Mouse (Mus musculus) layer of hippocampus, adult 9-11 months (tissue): ENCODE measurements at regions not wholly inside any gene's neighbourhood (a gene's known extent, or its start where the extent isn't known, plus 50 kb on each side); places are given as distances from the start of the nearest gene placed in this dataset.
A peak's percentile ranks its signal among the peaks of the same experiment; 100 is the strongest.
"Not testable (repeated sequence)": the region's sequence is repeated elsewhere in the genome, so short reads cannot be mapped to it uniquely, and the experiment has no call there.

Source experiments
- DNase-seq: peaks from one replicate; pipeline ENCODE4 v3.0.0; 2022

DNA sequence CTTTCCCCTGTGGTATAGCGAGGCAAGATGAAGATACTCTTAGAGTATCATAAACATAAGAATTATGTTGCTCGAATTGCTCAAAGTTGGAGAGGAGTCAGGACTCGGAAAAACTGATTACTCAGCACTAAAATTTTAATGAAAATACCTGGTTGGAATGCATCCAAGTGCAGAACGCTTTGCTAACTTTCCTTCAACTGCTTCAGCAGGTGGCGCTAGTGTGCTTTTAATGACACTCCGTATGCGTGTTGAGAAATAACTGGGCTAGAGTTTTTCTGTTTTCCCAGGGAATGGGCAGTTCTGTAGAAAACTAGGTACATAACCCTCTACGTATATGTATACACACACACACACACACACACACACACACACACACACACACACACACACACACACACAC lies 221.0 kb downstream of the Grxcr1 start:
- peak; percentile 13 for DNase-seq

DNA sequence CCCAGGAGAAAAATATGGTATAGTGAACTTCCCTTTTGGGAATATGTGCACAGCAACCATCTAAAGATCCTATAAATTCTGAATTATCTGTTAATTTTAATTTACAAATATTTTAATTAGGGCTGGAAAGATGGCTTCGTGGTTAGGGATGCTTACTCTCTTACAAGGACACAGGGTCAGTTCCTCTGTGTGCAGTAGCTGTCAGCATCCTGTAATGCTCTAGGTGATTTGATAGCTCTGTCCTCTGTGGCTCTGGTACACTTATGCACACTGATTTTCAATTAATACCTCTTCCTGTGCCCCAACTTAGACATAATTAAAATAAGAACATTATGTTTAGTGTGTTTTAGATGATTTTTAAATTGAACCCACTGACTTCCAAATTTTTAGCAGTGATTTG lies 221.8 kb downstream of the Grxcr1 start:
- DNase-seq = no peak

DNA sequence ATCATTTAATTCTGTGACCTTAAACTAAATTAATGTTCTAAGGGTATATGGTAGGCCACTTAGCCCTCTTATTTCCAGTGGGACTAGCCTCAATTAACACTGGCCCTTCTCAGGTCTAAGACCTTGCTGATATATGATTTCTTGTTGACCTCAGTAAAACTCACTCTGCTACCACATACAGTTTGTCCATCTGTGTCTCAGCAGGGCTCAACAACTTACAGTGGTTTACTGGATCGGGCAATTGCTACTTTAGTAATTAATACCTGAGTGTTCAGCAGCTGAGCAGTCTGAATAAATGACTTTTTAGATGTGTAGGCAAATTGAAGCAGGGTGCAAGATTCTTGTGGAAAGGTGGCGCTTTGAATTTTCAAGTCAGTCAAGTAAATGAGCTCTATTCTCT lies 222.5 kb downstream of the Grxcr1 start:
- DNase-seq = no peak

DNA sequence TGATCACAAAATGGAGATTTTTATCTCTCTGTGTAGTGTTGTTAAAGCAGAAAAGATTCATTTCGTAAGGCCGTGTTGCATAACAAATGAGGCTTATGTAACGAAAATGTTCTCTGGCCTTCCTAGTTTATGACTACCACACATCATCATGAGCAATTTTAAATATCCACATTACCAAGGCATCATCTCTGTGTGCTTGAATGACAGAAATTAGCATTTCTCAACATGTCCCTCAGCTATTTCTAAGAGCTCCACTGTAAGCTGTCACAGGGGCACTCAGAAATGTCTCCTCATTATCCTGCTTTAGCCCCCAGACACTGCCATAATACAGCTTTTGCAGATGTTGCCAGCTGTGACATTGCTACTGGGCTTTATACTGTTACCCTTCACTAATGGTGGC lies 232.6 kb downstream of the Grxcr1 start:
- DNase-seq = no peak

DNA sequence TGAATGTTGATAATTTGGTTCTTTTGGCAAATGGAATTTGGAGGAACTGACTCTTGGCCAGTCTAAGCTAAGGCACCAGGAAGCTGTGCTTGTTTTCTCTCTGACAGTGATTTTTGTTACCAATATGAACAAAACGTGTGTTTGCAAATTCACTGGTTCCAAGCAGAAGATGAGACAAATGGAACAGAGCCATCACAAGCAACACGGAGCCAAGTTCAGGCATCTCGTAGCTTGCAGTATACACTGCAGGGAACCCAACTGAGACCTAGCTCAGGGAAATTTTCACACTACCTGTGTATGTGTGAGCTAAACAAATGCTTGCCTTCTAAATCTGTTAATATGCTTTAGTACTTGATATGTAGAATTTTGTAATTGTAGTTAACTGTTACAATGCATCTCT lies 242.6 kb downstream of the Grxcr1 start:
- DNase-seq = no peak

DNA sequence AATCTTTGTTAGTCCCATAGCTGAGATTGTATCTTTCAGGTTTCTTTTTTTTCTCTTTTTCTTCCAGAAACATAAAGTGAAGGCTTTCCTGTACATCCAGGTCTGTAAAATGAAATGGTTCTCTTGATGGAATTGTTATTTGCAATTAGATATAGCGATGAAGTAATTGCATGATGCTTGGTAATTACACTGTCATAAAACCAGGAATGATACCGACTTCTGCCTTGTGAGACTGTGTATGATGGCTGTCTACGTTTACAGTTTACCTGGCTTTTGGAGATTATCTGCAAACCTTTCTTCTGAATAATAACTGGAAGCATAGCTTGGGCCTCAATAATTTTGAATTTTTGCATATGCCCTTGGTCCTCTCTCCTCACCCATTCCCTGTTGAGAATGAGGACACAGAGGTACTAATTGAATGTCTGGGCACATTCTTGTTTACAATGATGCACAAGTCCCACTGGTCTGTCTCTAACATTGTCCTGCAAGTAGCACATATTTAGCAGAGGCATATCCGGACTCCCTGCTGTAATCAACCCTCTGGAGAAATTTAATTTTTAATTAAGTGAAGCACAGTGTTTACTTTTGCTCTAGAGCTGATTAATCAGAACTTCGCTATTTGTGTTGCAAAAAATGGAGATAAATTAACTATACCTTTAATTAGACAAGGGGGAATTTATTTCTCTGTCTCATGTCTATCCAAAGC lies 244.1 kb downstream of the Grxcr1 start:
- DNase-seq = no peak

DNA sequence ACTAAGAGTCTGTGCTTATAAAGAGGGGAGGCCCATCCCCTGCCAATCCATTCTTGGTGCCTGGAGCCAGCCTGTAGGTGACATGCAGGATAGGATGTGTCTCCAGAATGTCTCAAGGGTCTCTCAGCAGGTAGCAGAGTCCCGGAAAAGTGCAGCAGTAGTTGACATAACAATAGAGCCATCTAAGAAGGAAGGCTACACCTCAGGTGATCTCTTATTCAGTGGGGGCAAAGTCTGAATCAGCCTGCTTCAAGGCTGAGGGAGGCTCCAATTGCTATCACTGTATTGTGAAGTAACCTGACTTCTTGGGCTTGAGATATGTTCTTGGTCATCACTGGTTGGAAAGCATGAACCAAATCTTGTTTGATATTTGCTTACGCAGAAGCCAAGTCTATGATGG lies 264.1 kb downstream of the Grxcr1 start:
- DNase-seq = not testable (repeated sequence)

DNA sequence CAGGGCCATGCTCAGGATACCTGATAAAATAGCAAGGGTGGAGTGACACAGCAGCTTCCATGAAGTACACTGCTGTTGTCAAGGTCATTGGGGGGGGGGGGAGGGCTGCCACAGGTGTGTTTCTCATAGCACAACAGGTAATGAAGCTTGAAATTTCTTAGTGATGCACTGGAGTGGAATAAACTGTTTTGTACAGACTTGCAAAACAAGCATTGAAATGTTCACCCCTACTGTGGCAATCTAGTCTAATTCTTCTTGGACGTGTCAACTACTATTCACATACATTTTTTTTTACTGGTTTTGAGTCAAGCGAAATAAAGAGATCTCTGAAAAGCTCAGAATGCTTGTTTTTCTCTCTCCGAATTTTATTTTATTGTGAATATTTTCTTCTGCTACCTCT lies 281.6 kb downstream of the Grxcr1 start:
- no peak for DNase-seq

DNA sequence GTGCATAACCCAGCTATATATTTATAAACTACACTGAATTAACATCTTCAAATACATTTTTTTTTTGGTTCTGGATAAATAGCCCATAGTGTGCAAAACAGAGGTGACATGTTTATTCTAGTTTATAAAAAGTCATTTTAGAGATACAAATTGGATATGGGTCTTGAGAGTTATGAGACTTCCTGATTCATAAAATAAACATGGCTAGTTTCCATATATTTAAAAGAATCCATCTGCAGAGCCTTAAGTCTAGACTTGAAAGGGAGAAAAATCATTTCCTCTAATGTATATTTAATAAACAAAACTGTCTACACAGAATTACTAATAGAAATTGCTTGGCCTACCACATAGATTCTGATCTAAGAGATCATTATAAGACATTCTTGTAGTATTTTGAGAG lies 287.3 kb downstream of the Grxcr1 start:
- DNase-seq = no peak

DNA sequence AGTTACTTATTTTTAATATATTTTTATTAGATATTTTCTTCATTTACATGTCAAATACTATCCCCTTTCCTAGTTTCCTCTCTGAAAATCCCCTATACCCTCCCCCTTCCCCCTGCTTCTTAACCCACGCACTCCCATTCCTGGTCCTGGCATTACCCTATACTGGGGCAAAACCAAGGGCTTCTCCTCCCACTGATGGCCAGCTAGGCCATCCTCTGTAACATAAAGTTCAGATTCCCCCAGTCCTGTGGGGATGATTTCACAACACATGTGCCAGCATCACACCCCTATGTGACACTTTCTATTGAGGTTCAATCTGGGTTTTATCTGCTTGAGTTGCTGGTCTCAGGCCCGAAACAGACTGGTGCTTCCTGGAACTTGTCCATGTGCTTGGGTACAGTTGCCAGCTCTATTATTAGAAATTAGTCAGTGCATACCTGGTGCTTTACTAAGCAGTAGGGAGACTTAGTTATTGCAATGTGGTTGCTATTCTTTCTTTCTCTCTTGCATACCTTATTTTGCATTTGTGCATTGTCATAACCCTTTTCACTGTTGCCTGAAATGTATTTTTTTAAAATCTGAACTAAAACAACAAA lies 295.5 kb downstream of the Grxcr1 start:
- no peak for DNase-seq

DNA sequence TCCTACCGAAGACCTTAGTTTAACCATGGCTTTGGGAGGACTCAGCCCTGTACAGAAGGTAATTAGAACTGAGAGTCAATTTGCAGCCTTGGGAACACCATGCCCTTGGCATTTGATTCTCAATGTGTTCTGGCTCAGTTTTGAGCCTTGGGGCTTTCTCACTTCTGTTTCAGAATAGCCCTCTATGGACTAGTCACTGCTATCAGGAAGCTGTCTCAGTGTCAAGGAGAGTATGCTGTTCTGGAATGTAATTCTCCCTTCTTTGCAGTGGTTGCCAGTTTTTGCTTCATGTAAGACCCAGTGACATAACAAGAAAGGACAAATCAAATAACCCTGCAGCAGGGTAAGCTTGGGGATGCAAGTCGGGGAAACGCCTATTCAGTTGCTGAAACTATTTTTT lies 297.7 kb downstream of the Grxcr1 start:
- no peak for DNase-seq

DNA sequence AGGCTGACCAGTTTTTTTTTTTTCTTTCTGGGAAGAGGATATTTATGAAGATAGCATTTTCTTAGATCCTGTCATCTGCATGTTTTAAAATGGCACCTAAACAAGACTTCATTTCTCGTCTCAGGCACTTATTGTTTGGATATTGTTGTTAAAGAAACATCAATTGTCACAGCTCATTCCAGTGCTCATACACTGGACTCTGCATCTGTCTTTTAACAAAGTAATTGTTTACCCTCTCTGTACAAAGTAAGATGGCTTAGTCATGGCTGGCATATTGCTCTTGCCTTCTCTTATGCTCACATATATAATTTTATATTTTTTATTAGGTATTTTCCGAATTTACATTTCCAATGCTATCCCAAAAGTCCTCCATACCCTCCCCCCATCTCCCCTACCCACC lies 298.2 kb downstream of the Grxcr1 start:
- DNase-seq = no peak

DNA sequence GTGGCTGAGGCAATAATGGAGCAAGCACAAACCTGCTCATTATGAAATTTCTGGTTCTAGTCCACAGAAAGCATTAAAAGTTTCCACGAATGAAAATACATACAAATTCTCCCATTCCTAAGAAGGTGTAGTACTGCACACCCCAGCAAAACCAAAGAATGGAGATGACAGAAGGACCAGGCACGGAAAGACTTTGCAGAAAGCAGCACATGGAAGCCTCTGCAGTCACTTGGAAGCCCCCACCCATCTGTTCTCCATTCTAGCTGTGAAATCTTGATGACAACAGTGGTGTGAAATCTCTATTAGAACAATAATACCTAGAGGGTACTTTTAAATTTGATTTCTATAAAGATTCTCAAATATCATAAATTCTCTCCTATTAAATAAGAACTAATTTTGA lies 319.3 kb downstream of the Grxcr1 start:
- peak; percentile 4 for DNase-seq

DNA sequence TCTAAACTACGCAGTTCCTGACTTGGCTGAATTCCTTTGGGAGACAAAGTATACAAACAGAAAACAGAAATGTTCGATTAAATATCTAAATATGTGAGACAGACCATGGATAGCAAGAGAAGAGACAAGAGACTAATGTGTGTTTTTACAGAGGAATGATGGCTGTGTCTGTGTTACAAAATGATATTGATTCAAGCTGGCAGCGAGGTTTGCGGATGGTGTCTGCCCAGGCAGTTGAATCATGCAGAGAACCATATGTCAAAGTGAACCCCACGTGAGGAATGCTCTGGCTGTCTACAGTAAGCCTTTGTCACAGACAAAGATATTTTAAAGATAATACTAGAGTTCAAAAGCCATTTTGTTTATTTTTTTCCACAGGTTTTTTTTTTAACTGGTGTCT lies 320.2 kb downstream of the Grxcr1 start:
- DNase-seq = peak; percentile 50

DNA sequence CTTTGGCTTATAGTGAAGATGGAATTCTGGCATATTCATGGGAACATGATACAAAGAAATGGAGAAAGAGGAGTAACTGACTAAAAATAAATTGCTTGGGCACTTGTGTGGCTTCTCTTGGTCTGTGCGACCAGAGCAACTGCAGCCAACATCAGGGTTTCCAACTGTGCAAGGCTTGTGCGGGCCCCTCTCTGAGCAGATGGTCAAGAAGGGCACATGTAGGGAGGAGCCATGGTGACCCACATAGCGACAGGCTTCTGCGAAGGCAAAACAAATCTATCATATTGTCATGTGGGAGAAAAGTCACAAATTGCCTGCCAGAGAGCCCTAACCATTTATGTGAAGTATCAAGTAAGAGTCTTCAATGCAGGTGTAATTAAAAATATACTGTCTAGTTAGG lies 321.6 kb downstream of the Grxcr1 start:
- DNase-seq = no peak

DNA sequence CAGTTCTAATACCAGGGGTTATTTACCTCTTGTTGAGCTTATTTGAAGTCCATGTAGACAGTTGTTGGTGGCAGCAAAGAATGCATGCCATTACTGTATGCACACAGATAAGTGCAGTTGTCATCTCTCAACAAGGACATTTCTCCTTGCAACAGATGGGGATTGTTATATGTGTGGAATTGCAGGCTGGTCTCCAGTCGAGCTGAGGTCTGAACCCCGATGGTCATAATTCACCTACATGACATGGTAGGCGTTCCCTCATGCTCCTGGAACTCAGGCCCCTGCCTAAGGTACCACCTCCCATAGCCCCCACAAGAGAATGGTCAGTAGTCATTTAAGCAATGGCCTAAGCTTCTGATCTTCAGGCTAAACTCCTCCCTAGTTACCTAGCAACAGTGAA lies 322.2 kb downstream of the Grxcr1 start:
- DNase-seq = not testable (repeated sequence)

DNA sequence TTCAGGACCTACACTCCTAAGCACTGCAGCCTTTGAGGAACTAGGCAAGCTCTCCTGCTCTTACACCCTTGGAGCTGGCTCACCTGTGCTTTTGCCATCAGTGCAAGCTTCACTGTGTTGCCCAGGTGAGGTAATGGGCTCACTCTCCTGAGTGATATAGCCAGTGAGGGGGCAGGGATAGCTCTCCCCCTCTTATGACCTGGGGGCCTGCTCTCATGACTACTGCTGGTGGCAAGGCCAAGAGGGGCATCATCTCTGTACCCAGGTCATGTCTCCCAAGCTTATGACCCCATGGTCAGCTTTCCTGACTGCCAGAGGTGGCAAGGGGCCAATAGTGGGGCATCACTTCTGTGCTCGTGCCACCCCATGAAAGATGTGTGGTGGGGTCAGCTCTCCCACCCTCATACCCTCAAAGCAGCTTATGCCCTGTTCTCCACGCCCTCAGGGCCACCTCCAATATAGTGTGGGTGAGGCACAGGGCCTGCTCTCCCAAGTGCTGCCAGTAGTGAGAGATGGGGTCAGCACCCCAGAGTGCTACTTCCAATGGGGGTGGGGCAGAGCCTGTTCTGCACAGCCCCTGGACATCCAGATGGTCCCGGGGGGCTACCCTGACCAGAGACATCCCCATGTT lies 330.1 kb downstream of the Grxcr1 start:
- DNase-seq = no peak

DNA sequence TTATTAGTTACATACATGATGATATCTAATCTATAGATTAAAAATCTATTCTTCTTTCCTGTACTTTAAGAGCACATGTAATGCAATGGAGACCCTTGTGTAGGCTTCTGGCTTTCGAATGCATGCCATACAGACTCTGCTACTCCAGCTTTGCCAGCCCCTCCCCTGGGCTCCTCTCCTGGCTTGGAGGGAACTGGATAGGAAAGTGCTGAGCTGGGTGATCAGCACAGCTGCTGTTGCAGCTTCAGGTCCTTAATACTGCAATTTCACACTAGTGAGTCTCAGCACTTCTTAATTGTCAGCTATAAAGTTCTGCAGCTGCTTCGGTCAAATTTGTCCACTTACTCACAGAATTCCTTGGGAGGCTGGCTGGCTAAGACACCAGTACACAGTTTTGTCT lies 341.4 kb downstream of the Grxcr1 start:
- peak; percentile 4 for DNase-seq
